Mouse (Mus musculus): Measurements from ENCODE around the gene Tgfbr3.

Tgfbr3 gene

DNA sequence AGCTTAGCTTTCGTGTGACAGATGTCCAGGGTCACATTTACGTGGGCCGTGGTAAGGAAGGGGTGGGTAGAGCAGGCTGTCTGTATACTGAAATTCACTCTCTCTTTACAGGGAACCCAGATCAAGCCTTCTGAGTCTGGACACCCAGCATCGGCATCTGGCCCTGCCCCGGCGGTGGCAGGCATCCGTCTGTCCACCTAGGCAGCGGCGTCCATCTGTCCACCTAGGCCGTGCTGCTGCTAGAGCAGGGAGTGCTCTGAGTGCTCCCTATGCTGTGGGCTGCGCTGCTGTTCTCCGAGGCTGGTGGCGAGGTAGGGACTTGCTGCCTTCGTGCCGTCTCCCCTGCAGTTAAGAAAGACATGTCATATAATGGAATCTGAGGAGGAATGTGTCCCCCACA lies 180.0 kb downstream of the Tgfbr3 start:
- DNase-seq (ENCODE audit: low read depth, low spot score): no peak
- Histone ChIP-seq H3K27me3 (ENCODE audit: control insufficient read depth, insufficient read depth, low read length, poor library complexity, severe bottlenecking) (no peaks in the 10 kb centered on the region), H3K36me3 (ENCODE audit: control insufficient read depth, insufficient read depth, low read length, poor library complexity, severe bottlenecking) (no peaks in the 10 kb centered on the region)

- no peaks in the 10 kb centered on the region for H3K36me3 ChIP-seq (ENCODE audit: control insufficient read depth, insufficient read depth, low read length, poor library complexity, severe bottlenecking)
- DNase-seq (ENCODE audit: low read depth, low spot score): no peak
- no peaks in the 10 kb centered on the region for H3K27me3 ChIP-seq (ENCODE audit: control insufficient read depth, insufficient read depth, low read length, poor library complexity, severe bottlenecking)
These were observed 182.6 kb downstream of the Tgfbr3 start for GRCm38 (mm10) chr5:107106793-107107192.

DNA sequence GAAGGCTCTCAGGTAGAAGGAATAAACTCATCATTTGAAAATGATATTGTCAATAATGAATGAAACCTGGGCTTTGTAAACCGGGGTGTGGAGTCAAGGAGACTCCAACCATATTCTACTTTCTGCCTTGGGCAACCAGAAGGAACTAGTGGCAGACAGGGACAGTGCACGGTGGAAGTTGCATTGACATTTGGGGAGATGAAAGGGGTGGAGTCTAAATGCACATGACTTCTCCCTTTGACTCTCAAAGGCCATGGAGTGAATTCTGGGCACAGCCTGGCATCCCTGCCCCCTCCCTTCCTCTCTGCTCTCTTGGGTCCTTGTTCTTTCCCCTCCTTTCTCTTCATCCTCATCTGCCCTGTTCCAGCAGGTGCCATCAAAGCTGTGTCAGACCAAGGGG lies 183.3 kb downstream of the Tgfbr3 start:
- H3K36me3 ChIP-seq (ENCODE audit: control insufficient read depth, insufficient read depth, low read length, poor library complexity, severe bottlenecking): no peaks in the 10 kb centered on the region
- H3K27me3 ChIP-seq (ENCODE audit: control insufficient read depth, insufficient read depth, low read length, poor library complexity, severe bottlenecking): no peaks in the 10 kb centered on the region
- DNase-seq (ENCODE audit: low read depth, low spot score): no peak

DNA sequence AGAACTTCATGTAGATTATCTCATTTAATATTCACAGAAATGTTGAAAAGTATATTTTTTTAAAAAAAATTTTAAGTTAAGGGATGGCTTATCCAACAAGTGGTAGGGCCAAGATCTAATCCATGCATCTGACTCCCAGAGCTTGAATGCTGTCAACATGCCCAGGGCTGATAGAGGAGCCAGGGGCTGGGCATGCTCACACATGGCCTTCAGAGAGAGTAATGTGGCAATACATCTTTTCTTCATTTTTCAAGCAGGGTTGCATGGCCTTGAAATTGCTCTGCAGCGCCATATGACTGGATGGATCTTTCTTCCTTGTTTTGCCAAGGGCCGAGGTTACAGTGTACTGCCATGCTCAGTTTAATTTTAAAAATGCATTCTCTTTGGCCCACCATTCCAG lies 185.8 kb downstream of the Tgfbr3 start:
- no peak for DNase-seq (ENCODE audit: low read depth, low spot score)
- H3K27me3 ChIP-seq (ENCODE audit: control insufficient read depth, insufficient read depth, low read length, poor library complexity, severe bottlenecking): no peaks in the 10 kb centered on the region
- no peaks in the 10 kb centered on the region for H3K36me3 ChIP-seq (ENCODE audit: control insufficient read depth, insufficient read depth, low read length, poor library complexity, severe bottlenecking)

DNA sequence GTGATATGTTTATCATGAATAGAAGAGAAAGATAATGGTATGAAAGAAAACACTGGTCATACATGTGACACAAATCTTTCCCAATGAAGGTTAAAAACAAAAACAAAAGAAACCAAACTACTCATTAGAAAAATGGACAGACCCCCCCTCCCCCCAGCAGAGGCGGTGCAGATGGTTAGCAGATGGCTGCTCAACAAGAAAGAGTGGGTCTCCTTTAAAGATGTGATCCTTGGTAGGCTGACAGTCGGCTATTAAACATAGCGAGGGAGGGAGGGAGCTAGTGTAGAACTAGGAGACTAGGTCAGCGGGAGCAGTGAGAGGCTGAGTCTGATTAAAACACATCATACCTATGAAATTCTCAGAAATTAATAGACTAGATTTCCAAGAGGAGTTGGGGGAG lies 186.5 kb downstream of the Tgfbr3 start:
- Histone ChIP-seq H3K27me3 (ENCODE audit: control insufficient read depth, insufficient read depth, low read length, poor library complexity, severe bottlenecking) (no peaks in the 10 kb centered on the region), H3K36me3 (ENCODE audit: control insufficient read depth, insufficient read depth, low read length, poor library complexity, severe bottlenecking) (no peaks in the 10 kb centered on the region)
- no peak for DNase-seq (ENCODE audit: low read depth, low spot score)

GRCm38 (mm10) chr5:107101684-107102083 lies 187.7 kb downstream of the Tgfbr3 start:
- no peaks in the 10 kb centered on the region for H3K36me3 ChIP-seq (ENCODE audit: control insufficient read depth, insufficient read depth, low read length, poor library complexity, severe bottlenecking)
- no peaks in the 10 kb centered on the region for H3K27me3 ChIP-seq (ENCODE audit: control insufficient read depth, insufficient read depth, low read length, poor library complexity, severe bottlenecking)
- DNase-seq (ENCODE audit: low read depth, low spot score): no peak

DNA sequence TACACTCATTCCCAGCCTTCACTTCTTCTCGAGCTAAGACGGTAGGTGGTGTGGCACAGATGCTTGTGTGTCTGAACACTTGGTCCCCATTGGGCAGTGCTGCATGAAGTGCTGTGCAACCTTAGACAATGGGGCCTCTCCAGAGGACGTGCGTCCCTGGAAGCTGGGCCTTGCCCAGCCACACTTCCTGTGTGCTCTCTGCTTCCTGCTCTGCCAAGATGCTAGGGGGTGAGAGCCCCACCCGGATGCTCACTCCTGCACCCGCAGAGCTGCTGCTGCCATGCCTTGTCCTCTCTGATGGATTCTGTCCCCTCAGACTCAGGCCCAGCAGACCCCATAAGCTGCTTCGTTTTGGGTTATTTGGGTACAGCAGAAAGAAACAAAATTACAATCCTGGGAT lies 188.3 kb downstream of the Tgfbr3 start:
- DNase-seq (ENCODE audit: low read depth, low spot score): no peak
- H3K36me3 ChIP-seq (ENCODE audit: control insufficient read depth, insufficient read depth, low read length, poor library complexity, severe bottlenecking): no peaks in the 10 kb centered on the region
- H3K27me3 ChIP-seq (ENCODE audit: control insufficient read depth, insufficient read depth, low read length, poor library complexity, severe bottlenecking): no peaks in the 10 kb centered on the region

DNA sequence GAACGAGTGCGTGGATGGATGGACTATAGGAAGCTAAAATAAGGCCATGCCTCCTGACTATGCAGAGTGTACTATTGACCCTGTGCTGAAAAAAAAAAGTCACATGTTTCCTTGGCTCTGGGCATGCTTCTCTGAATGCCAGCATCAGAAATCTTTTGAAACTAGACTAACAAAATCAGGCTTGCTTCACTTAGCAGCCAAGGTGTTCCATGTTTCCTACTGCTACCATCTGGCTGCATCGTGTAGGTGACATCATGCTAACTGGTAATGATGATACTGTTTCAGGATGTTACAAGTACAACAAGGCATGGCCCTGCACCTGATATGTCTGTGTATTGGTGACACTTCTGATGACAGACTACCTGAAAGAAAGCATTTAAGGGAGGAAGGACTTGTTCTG lies 189.8 kb downstream of the Tgfbr3 start:
- DNase-seq (ENCODE audit: low read depth, low spot score): no peak
- Histone ChIP-seq H3K36me3 (ENCODE audit: control insufficient read depth, insufficient read depth, low read length, poor library complexity, severe bottlenecking) (no peaks in the 10 kb centered on the region), H3K27me3 (ENCODE audit: control insufficient read depth, insufficient read depth, low read length, poor library complexity, severe bottlenecking) (no peaks in the 10 kb centered on the region)

DNA sequence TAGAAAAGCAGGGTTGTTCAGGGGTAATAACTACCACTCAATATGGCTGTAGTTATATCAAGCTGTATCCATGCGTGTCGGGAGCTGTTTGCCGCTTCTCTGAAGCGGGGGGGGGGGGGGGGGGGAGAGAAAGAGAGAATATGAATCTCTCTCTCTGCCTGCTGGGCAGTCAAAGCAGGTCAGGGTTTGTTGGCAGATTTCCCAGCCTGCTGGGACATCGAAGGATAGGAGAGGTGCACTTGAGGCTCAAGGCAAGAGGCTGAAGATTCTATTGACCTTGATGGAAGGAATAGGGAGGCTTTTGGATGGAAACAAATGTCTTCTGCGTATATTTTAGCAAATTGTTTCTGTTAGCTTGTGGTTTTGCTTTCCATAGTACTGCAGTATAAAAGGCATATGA lies 190.4 kb downstream of the Tgfbr3 start:
- DNase-seq (ENCODE audit: low read depth, low spot score): no peak
- Histone ChIP-seq H3K27me3 (ENCODE audit: control insufficient read depth, insufficient read depth, low read length, poor library complexity, severe bottlenecking) (no peaks in the 10 kb centered on the region), H3K36me3 (ENCODE audit: control insufficient read depth, insufficient read depth, low read length, poor library complexity, severe bottlenecking) (no peaks in the 10 kb centered on the region)

GRCm38 (mm10) chr5:107098007-107098406 lies 191.4 kb downstream of the Tgfbr3 start:
- DNase-seq (ENCODE audit: low read depth, low spot score): no peak
- no peaks in the 10 kb centered on the region for H3K27me3 ChIP-seq (ENCODE audit: control insufficient read depth, insufficient read depth, low read length, poor library complexity, severe bottlenecking)
- H3K36me3 ChIP-seq (ENCODE audit: control insufficient read depth, insufficient read depth, low read length, poor library complexity, severe bottlenecking): no peaks in the 10 kb centered on the region

GRCm38 (mm10) chr5:107097314-107097713 lies 192.1 kb downstream of the Tgfbr3 start:
- no peaks in the 10 kb centered on the region for H3K27me3 ChIP-seq (ENCODE audit: control insufficient read depth, insufficient read depth, low read length, poor library complexity, severe bottlenecking)
- no peak for DNase-seq (ENCODE audit: low read depth, low spot score)
- H3K36me3 ChIP-seq (ENCODE audit: control insufficient read depth, insufficient read depth, low read length, poor library complexity, severe bottlenecking): no peaks in the 10 kb centered on the region

- H3K27me3 ChIP-seq (ENCODE audit: control insufficient read depth, insufficient read depth, low read length, poor library complexity, severe bottlenecking): no peaks in the 10 kb centered on the region
- H3K36me3 ChIP-seq (ENCODE audit: control insufficient read depth, insufficient read depth, low read length, poor library complexity, severe bottlenecking): no peaks in the 10 kb centered on the region
- DNase-seq (ENCODE audit: low read depth, low spot score): no peak
These were observed 195.2 kb downstream of the Tgfbr3 start for GRCm38 (mm10) chr5:107094233-107094632.

GRCm38 (mm10) chr5:107093253-107093652 lies 196.2 kb downstream of the Tgfbr3 start:
- Histone ChIP-seq H3K27me3 (ENCODE audit: control insufficient read depth, insufficient read depth, low read length, poor library complexity, severe bottlenecking) (no peaks in the 10 kb centered on the region), H3K36me3 (ENCODE audit: control insufficient read depth, insufficient read depth, low read length, poor library complexity, severe bottlenecking) (no peaks in the 10 kb centered on the region)
- DNase-seq (ENCODE audit: low read depth, low spot score): no peak

DNA sequence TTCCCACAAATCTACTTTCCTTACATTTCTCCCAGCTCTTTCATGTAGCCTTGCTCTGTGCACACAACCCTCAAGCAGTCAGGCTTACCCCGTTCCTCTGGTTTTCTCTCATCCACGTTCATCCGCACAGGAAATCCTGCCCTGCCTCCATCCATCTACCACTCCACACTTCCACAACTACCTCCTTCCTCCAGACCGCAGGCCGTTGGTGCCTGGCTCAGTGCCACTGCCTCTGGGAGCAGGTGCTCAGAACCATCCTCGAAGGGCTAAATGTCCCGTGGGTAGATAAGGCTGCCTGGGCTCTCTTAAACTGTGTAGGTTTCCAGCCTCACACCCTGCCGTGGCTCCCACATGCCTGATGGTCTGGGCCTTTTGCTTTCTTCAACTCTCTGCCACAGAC lies 197.3 kb downstream of the Tgfbr3 start:
- Histone ChIP-seq H3K27me3 (ENCODE audit: control insufficient read depth, insufficient read depth, low read length, poor library complexity, severe bottlenecking) (no peaks in the 10 kb centered on the region), H3K36me3 (ENCODE audit: control insufficient read depth, insufficient read depth, low read length, poor library complexity, severe bottlenecking) (no peaks in the 10 kb centered on the region)
- no peak for DNase-seq (ENCODE audit: low read depth, low spot score)

- Histone ChIP-seq H3K27me3 (ENCODE audit: control insufficient read depth, insufficient read depth, low read length, poor library complexity, severe bottlenecking) (no peaks in the 10 kb centered on the region), H3K36me3 (ENCODE audit: control insufficient read depth, insufficient read depth, low read length, poor library complexity, severe bottlenecking) (no peaks in the 10 kb centered on the region)
- DNase-seq (ENCODE audit: low read depth, low spot score): no peak
These were observed 199.5 kb downstream of the Tgfbr3 start for GRCm38 (mm10) chr5:107089966-107090365.
